Mouse (Mus musculus) E14TG2a.4 (cell line): ENCODE results near the gene Hnrnpa3.
"Not testable (repeated sequence)": the region's sequence is repeated elsewhere in the genome, so short reads cannot be mapped to it uniquely, and the experiment has no call there.

ENCODE experiments used
- H3K27me3 ChIP-seq: 2 replicates; pipeline ENCODE4 v1.6.1; 2014; ENCODE audit warnings: low read length, control low read depth; ENCODE audit not compliant: insufficient read depth
- H3K36me3 ChIP-seq: 2 replicates; pipeline ENCODE4 v1.6.1; 2014; ENCODE audit warnings: low read length, control low read depth; ENCODE audit not compliant: insufficient read depth
- H3K4me1 ChIP-seq: replicated peaks from 2 replicates; pipeline ENCODE4 v1.6.1; 2014; ENCODE audit warnings: low read depth, low read length, control low read depth
- H3K4me3 ChIP-seq: replicated peaks from 2 replicates; pipeline ENCODE4 v1.5.1; 2014; ENCODE audit warnings: mild to moderate bottlenecking, low read length
- H3K9me3 ChIP-seq: 2 replicates; pipeline ENCODE4 v1.6.1; 2014; ENCODE audit warnings: low read length, control low read depth
- CTCF ChIP-seq: conservative IDR thresholded peaks from 2 replicates; pipeline ENCODE4 v1.5.1; 2014; ENCODE audit warnings: low read length
- NANOG ChIP-seq: IDR thresholded peaks from 2 replicates; pipeline ENCODE4 v1.6.1; 2014; ENCODE audit warnings: borderline replicate concordance, low read length, mixed read lengths
- POU5F1 ChIP-seq: IDR thresholded peaks from 2 replicates; pipeline ENCODE4 v1.6.1; 2014; ENCODE audit warnings: low read length, borderline replicate concordance

Hnrnpa3 gene

DNA sequence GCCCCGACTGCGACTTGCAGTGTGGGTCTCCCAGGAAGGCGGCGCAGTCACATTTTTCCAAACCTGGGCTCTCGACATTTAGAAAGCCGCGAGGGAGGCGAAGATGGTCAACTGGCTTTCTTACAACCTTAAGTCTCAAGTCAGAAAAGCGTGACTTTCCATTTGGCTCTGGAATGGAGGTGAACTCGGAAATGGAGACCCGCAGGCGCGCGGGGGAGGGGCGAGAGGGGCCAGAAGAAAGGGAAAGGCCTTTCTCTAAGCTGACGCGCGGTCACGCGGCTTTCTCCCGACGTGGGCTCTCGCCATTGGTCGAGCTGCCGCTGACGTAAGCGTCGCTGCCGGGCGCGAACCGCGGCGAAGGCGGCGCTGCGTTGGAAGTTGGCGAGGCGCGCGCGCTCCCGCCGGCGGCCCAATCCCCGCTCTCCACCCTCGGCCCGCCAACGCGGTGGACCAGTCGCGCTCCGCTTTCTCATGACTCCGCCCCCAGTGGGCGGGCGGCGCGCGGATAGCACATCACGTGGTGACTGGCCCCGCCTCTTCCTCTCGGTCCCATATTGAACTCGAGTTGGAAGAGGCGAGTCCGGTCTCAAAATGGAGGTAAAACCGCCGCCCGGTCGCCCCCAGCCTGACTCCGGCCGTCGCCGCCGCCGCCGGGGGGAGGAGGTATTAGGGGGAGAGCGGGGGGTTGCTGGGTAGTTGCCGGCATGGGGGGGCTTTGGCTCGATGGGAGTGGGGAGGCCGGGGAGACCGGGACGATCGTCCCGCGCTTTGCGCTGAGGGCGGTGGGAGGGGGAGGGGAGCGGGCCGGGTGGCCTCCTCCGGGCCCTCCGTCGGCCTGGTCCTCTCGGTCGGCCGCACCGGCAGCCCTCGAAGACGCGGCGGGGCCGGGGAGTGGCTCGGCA, at the start of gene Hnrnpa3:
Hnrnpa3 (plus strand) TSS at position 535 of the 902 bp plus-strand sequence.
- Histone ChIP-seq H3K27me3 (no peaks in the 10 kb centered on the region), H3K4me3 (peak within 1 kb of the TSS; percentile 95), H3K36me3 (peaks cover 42% of the 10 kb centered on the region), H3K9me3 (no peaks in the 10 kb centered on the region), H3K4me1 (peaks cover 58% of the 10 kb centered on the region)
- no peak for TF ChIP-seq CTCF
- TF ChIP-seq NANOG, result no peak
- no peak for TF ChIP-seq POU5F1

DNA sequence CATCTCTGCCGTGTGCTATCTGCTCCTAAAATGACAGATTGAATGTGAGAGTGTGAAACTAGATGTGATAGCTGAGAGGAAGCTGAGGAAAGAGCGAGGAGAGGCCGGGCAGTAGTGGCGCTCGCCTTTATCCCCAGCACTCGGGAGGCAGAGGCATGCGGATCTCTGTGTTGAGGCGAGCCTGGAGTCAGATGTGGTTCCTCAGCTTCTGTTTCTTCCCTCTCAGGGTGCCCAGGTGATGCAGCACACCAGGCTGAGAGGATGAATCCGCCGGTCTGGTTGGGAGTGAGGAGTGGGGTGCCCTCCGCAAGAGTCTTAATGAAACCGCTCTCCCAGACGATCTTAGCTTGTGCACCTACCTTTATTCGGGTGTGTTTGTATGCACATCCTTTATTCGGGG, 49.1 kb upstream of the Hnrnpa3 start:
- H3K4me3 ChIP-seq, result peak overlapping the region; percentile 51
- TF ChIP-seq NANOG (no peak), POU5F1 (no peak), CTCF (no peak)
- H3K4me1 ChIP-seq, result peaks cover 64% of the 10 kb centered on the region

DNA sequence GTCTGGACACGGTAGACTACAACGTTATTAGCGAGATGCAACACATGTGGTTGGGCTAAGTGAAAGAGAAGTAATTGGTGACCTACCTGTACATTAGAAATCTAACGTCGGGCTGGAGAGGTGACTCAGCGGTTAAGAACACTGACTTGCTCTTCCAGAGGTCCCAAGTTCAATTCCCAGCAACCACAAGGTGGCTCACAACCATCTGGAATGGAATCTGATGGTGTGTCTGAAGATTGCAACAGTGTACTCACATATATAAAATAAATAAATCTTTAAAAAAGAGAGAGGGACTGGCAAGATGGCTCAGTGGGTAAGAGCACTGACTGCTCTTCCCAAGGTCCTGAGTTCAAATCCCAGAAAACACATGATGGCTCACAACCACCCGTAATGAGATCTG, 48.5 kb upstream of the Hnrnpa3 start:
- H3K9me3 ChIP-seq, H3K36me3 ChIP-seq: not testable (repeated sequence)
- H3K4me1 ChIP-seq, result peaks cover 69% of the 10 kb centered on the region
- peak overlapping the region; percentile 51 for H3K4me3 ChIP-seq
- peaks cover 40% of the 10 kb centered on the region for H3K27me3 ChIP-seq

More for the DNA sequence above, 49.1 kb upstream of the Hnrnpa3 start:
- H3K36me3 ChIP-seq, result peaks cover 3% of the 10 kb centered on the region; the same call in 1 of the 2 replicates
- no peaks in the 10 kb centered on the region for H3K9me3 ChIP-seq
- H3K27me3 ChIP-seq, result peaks cover 40% of the 10 kb centered on the region

DNA sequence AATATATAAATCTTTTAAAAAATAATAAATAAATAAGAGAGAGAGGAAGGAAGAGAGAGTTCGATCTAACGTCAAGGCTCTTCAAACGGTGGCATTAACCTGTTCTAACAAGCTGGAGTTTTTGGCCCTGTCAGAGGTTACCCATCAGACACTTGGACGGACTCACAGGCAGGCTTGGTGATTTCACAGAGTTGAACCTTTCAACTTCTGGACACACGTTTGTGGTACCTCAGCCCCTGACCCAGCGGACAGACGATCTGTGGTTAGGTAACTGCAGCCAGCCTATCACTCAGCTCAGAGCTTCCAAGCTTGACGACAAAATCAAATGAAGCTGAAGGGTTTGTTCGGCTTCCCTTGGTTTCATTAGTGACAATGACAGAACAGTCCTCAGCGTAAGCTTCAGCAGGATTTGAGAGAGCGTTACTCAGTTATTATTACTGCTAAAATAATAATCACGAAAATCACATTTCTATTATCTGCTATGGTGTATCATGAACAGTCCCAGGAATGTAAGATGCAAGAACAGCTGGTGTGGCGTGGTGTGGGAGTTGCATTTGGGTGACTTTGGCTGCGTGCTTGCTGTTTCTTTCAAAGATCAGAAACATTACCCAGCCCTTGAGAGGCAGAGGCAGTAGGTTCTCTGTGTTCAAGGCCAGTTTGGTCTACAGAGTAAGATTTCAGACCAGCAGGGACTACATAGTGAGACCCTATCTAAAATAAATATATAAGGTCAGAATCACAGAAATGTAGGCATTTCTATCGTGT, 47.8 kb upstream of the Hnrnpa3 start:
- no peaks in the 10 kb centered on the region for H3K9me3 ChIP-seq
- peaks cover 3% of the 10 kb centered on the region; the same call in 1 of the 2 replicates for H3K36me3 ChIP-seq
- H3K4me1 ChIP-seq, result peaks cover 70% of the 10 kb centered on the region
- TF ChIP-seq NANOG (no peak), POU5F1 (no peak), CTCF (no peak)
- H3K27me3 ChIP-seq, result peaks cover 40% of the 10 kb centered on the region
- H3K4me3 ChIP-seq, result no peak overlapping the region

DNA sequence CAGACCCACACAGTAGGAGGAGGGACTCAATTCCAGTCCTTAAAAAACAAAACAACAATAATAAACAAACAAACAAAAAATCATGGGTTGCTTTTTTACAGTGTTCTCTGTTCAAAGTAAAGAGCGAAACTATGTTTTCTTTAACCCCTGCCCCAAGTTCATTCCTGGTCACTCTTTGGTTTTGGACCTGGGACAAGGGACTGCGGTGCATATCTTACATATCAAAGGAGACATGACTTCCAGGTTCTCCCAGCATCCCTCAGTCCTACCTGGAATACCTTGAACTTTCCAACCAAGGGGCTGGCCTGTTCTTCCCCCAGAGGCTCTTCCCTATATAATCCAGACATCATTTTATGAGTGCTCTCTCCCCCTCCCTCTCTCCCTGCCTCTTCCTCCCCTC, 47.1 kb upstream of the Hnrnpa3 start:
- Histone ChIP-seq H3K4me3 (no peak overlapping the region), H3K9me3 (no peaks in the 10 kb centered on the region), H3K27me3 (peaks cover 36% of the 10 kb centered on the region), H3K4me1 (peaks cover 76% of the 10 kb centered on the region), H3K36me3 (peaks cover 3% of the 10 kb centered on the region; the same call in 1 of the 2 replicates)
- TF ChIP-seq NANOG (no peak), POU5F1 (no peak)

DNA sequence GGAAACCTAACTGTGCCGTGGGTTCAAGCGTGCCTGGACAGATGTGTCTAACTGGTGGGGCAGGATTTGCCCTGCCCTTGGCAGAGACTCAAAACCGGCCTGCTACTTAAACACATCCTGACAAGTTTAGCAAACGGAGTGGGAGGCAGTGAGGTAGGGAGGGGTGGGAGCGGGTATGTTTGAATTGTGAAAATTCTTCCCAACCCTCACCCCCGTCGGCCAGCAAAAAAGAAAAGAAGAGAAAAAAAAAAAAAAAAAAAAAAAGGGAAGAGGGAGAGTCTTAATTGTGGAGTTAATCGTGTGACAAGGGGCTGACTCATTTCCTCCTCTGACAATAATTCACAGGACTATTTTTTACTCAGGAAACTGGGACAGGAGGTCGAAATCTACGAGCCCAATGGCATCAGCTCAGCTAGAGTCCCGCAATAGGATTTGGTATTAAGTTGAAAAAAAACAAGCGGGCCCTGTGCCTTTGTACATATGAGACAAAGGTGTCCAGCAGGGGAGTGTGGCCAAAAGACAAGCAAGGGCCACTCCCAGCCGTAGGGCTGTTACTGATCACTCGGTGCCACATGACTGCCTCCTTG, 46.0 kb upstream of the Hnrnpa3 start:
- Histone ChIP-seq H3K9me3 (no peaks in the 10 kb centered on the region), H3K4me3 (0 out of 2 replicates have a peak overlapping the region, but pooled peaks have one; percentile 7), H3K36me3 (peaks cover 3% of the 10 kb centered on the region; the same call in 1 of the 2 replicates), H3K27me3 (peaks cover 29% of the 10 kb centered on the region), H3K4me1 (peaks cover 73% of the 10 kb centered on the region)
- no peak for TF ChIP-seq CTCF
- no peak for TF ChIP-seq POU5F1
- TF ChIP-seq NANOG, result no peak

DNA sequence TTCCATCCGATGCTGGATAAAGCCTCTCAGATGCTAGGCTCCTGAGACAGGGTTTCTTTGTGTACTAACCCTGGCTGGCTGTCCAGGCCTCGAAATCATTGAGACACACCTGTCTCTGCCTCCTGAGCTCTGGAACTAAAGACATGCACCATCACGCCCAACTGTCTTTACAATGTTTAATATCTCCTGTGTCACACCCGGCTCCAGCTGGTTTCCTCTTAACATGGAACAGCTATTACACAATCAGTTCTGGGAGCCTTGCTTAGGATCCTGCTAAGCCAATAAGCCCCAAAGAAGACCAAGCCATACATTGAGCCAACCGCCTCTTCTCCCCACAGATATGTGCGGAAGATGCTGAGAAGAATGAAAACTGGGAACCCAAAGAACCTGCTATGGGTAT, 44.5 kb upstream of the Hnrnpa3 start:
- TF ChIP-seq NANOG (no peak), CTCF (no peak), POU5F1 (no peak)

DNA sequence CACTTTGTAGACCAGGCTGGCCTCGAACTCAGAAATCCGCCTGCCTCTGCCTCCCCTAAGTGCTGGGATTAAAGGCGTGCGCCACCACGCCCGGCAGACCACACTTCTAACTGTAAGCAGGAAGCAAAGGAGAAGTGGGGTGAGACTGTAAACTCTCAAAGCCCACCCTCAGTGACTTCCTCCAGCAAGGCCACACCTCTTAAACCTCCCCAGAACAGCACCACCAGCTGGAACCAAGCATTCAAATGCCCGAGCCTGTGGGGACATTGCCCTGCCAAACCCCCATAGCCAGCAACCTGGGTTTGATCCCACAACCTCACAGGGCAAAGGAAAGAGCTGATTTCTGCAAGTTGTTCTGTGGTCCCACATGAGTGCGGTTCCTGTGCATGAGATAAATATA, 42.1 kb upstream of the Hnrnpa3 start:
- TF ChIP-seq NANOG, result no peak
- no peak for TF ChIP-seq POU5F1
- no peak; the same call in 1 of the 2 replicates for TF ChIP-seq CTCF
- Histone ChIP-seq H3K4me1 (peaks cover 43% of the 10 kb centered on the region), H3K9me3 (no peaks in the 10 kb centered on the region), H3K27me3 (no peaks in the 10 kb centered on the region; the same call in 1 of the 2 replicates), H3K36me3 (peaks cover 3% of the 10 kb centered on the region; the same call in 1 of the 2 replicates), H3K4me3 (no peak overlapping the region)

More for the DNA sequence above, 44.5 kb upstream of the Hnrnpa3 start:
- Histone ChIP-seq H3K27me3 (peaks cover 15% of the 10 kb centered on the region), H3K36me3 (peaks cover 3% of the 10 kb centered on the region; the same call in 1 of the 2 replicates), H3K9me3 (no peaks in the 10 kb centered on the region), H3K4me3 (no peak overlapping the region), H3K4me1 (peaks cover 61% of the 10 kb centered on the region)
